Mouse (Mus musculus): ENCODE data around the gene Dll4. TPM values are rescaled to one million over a fixed set of nuclear protein-coding genes. Genes with fewer than 3 reads are reported as not detected.
A peak's percentile ranks its signal among the peaks of the same experiment; 100 is the strongest.

The Dll4 gene
- total and polyA plus RNA-seq, 3 experiments: 0.12 to 0.13 TPM; not detected in 1

- TF ChIP-seq BHLHE40 (IDR thresholded peaks at IDR 0.05; ENCODE audit: low read depth, low read length): no peak
- TF ChIP-seq TCF12 (IDR thresholded peaks at IDR 0.05; ENCODE audit: low read depth, low read length): no peak
- no peak for TF ChIP-seq CHD1 (IDR thresholded peaks at IDR 0.05; ENCODE audit: low read depth, low read length)
- no peak for TF ChIP-seq SIN3A (IDR thresholded peaks at IDR 0.05; ENCODE audit: low read length)
- TF ChIP-seq ZKSCAN1 (IDR thresholded peaks at IDR 0.05; ENCODE audit: borderline replicate concordance, low read depth, low read length): no peak
- no peak for TF ChIP-seq SMC3 (IDR thresholded peaks at IDR 0.05; ENCODE audit: low read depth, low read length)
- TF ChIP-seq RAD21 (IDR thresholded peaks at IDR 0.05; ENCODE audit: low read depth, low read length): no peak
- TF ChIP-seq NELFE (IDR thresholded peaks at IDR 0.05; ENCODE audit: low read depth, low read length): no peak
- no peak for TF ChIP-seq POLR2A (IDR thresholded peaks at IDR 0.05; ENCODE audit: low read depth, low read length)
- TF ChIP-seq ZC3H11A (IDR thresholded peaks at IDR 0.05; ENCODE audit: low read depth, low read length): no peak
- TF ChIP-seq UBTF (IDR thresholded peaks at IDR 0.05; ENCODE audit: low read depth, low read length): no peak
- peaks cover 30 to 43% of the 10 kb centered on the region in 2 experiments for H3K36me3 ChIP-seq (replicated peaks in 1 of 2; ENCODE audit: control insufficient read depth in 1 of 2, insufficient read depth in 1 of 2, low read length in 1 of 2)
- H3K79me2 ChIP-seq (replicated peaks; ENCODE audit: control insufficient read depth, extremely low read depth, insufficient read depth, poor library complexity, severe bottlenecking): peaks cover 19% of the 10 kb centered on the region
- H3K27me3 ChIP-seq (replicated peaks): no peaks in the 10 kb centered on the region
- DNase-seq (ENCODE audit: extremely low read depth): peak; percentile 41
- no peak overlapping the region for H3K27ac ChIP-seq (ENCODE audit: insufficient read depth, low read depth)
- H3K9me3 ChIP-seq (replicated peaks; ENCODE audit: low read length): no peaks in the 10 kb centered on the region
- H3K4me3 ChIP-seq (replicated peaks in 1 of 3; ENCODE audit: low read depth in 2 of 3, low read length in 2 of 3, poor library complexity in 1 of 3): peak overlapping the region; percentile 85 to 91 (median 89)
- dilution Hi-C loops (cut with MboI; ENCODE audit: extremely low pct_ligation_motif_present, extremely low pct_unique_long_range_greater_than_20kb, low sequenced_read_pairs): no loop called here
- peak overlapping the region; percentile 97 for H3K4me2 ChIP-seq (ENCODE audit: insufficient read depth, low read depth, poor library complexity, severe bottlenecking)
- peak overlapping the region; percentile 95 for H3K9ac ChIP-seq (ENCODE audit: insufficient read depth, low read depth)
- peaks cover 8 to 23% of the 10 kb centered on the region in 2 experiments for H3K4me1 ChIP-seq (ENCODE audit: control insufficient read depth in 1 of 2, insufficient read depth in 2 of 2)
- in situ Hi-C loops (cut with MboI; ENCODE audit: low pct_ligation_motif_present, low pct_unique_long_range_greater_than_20kb, low sequenced_read_pairs): loop anchor here (5.0 kb wide), 1 partner anchor 37 kb away; no protein-coding TSS in a partner anchor
These were observed 36.6 kb upstream of the Dll4 start for GRCm38 (mm10) chr2:119289014-119289416.

- H3K9ac ChIP-seq (ENCODE audit: insufficient read depth, low read depth): no peak overlapping the region
- no peak overlapping the region for H3K4me2 ChIP-seq (ENCODE audit: insufficient read depth, low read depth, poor library complexity, severe bottlenecking)
- in situ Hi-C loops (cut with MboI; ENCODE audit: low pct_ligation_motif_present, low pct_unique_long_range_greater_than_20kb, low sequenced_read_pairs) (no loop called here), dilution Hi-C loops (cut with MboI; ENCODE audit: extremely low pct_ligation_motif_present, extremely low pct_unique_long_range_greater_than_20kb, low sequenced_read_pairs) (no loop called here)
- H3K4me1 ChIP-seq (ENCODE audit: control insufficient read depth in 1 of 2, insufficient read depth in 2 of 2): peaks cover 8 to 36% of the 10 kb centered on the region in 2 experiments
- H3K27ac ChIP-seq (ENCODE audit: insufficient read depth, low read depth): no peak overlapping the region
- H3K79me2 ChIP-seq (replicated peaks; ENCODE audit: control insufficient read depth, extremely low read depth, insufficient read depth, poor library complexity, severe bottlenecking): peaks cover 19% of the 10 kb centered on the region
- no peaks in the 10 kb centered on the region for H3K27me3 ChIP-seq (replicated peaks)
- peaks cover 54 to 70% of the 10 kb centered on the region in 2 experiments for H3K36me3 ChIP-seq (replicated peaks in 1 of 2; ENCODE audit: control insufficient read depth in 1 of 2, insufficient read depth in 1 of 2, low read length in 1 of 2)
- DNase-seq (ENCODE audit: extremely low read depth): no peak
- no peak overlapping the region for H3K4me3 ChIP-seq (replicated peaks in 1 of 3; ENCODE audit: low read depth in 2 of 3, low read length in 2 of 3, poor library complexity in 1 of 3)
- TF ChIP-seq CTCF (conservative IDR thresholded peaks at IDR 0.05 in 1 of 2, IDR thresholded peaks at IDR 0.05 in 1 of 2; ENCODE audit: low read depth in 2 of 2, low read length in 2 of 2): no peak
- H3K9me3 ChIP-seq (replicated peaks; ENCODE audit: low read length): no peaks in the 10 kb centered on the region
These were observed 33.3 kb upstream of the Dll4 start for GRCm38 (mm10) chr2:119292281-119292680.

GRCm38 (mm10) chr2:119292852-119293251, 32.7 kb upstream of the Dll4 start:
- DNase-seq (ENCODE audit: extremely low read depth): no peak
- H3K9ac ChIP-seq (ENCODE audit: insufficient read depth, low read depth): no peak overlapping the region
- H3K9me3 ChIP-seq (replicated peaks; ENCODE audit: low read length): no peaks in the 10 kb centered on the region
- H3K79me2 ChIP-seq (replicated peaks; ENCODE audit: control insufficient read depth, extremely low read depth, insufficient read depth, poor library complexity, severe bottlenecking): peaks cover 19% of the 10 kb centered on the region
- no peaks in the 10 kb centered on the region for H3K27me3 ChIP-seq (replicated peaks)
- H3K36me3 ChIP-seq (replicated peaks in 1 of 2; ENCODE audit: control insufficient read depth in 1 of 2, insufficient read depth in 1 of 2, low read length in 1 of 2): peaks cover 60 to 76% of the 10 kb centered on the region in 2 experiments
- in situ Hi-C loops (cut with MboI; ENCODE audit: low pct_ligation_motif_present, low pct_unique_long_range_greater_than_20kb, low sequenced_read_pairs) (no loop called here), dilution Hi-C loops (cut with MboI; ENCODE audit: extremely low pct_ligation_motif_present, extremely low pct_unique_long_range_greater_than_20kb, low sequenced_read_pairs) (no loop called here)
- no peak overlapping the region for H3K4me3 ChIP-seq (replicated peaks in 1 of 3; ENCODE audit: low read depth in 2 of 3, low read length in 2 of 3, poor library complexity in 1 of 3)
- H3K4me1 ChIP-seq (ENCODE audit: control insufficient read depth in 1 of 2, insufficient read depth in 2 of 2): peaks cover 4 to 30% of the 10 kb centered on the region in 2 experiments; a peak in 3 of 4 replicates
- TF ChIP-seq ZMIZ1 (IDR thresholded peaks at IDR 0.05; ENCODE audit: low read depth, low read length): no peak
- TF ChIP-seq MXI1 (IDR thresholded peaks at IDR 0.05; ENCODE audit: low read depth, low read length): no peak
- no peak for TF ChIP-seq TBP (conservative IDR thresholded peaks at IDR 0.05; ENCODE audit: low read depth, low read length)
- TF ChIP-seq SMC3 (IDR thresholded peaks at IDR 0.05; ENCODE audit: low read depth, low read length): no peak
- TF ChIP-seq SIN3A (IDR thresholded peaks at IDR 0.05; ENCODE audit: low read length): no peak
- TF ChIP-seq TCF12 (IDR thresholded peaks at IDR 0.05; ENCODE audit: low read depth, low read length): no peak
- no peak for TF ChIP-seq HCFC1 (IDR thresholded peaks at IDR 0.05; ENCODE audit: low read depth, low read length)
- no peak for TF ChIP-seq MEF2A (IDR thresholded peaks at IDR 0.05; ENCODE audit: borderline replicate concordance, low read depth, low read length)
- TF ChIP-seq JUN (IDR thresholded peaks at IDR 0.05; ENCODE audit: insufficient read depth, low read depth, low read length): no peak
- no peak for TF ChIP-seq POLR2A (IDR thresholded peaks at IDR 0.05; ENCODE audit: low read depth, low read length)
- TF ChIP-seq RAD21 (IDR thresholded peaks at IDR 0.05; ENCODE audit: low read depth, low read length): no peak
- no peak for TF ChIP-seq MYC (IDR thresholded peaks at IDR 0.05; ENCODE audit: low read depth, low read length)
- no peak for TF ChIP-seq EP300 (IDR thresholded peaks at IDR 0.05; ENCODE audit: low read length)
- no peak for TF ChIP-seq RCOR1 (conservative IDR thresholded peaks at IDR 0.05; ENCODE audit: low read depth, low read length)
- TF ChIP-seq ZKSCAN1 (IDR thresholded peaks at IDR 0.05; ENCODE audit: borderline replicate concordance, low read depth, low read length): no peak
- no peak for TF ChIP-seq POLR2AphosphoS2 (IDR thresholded peaks at IDR 0.05; ENCODE audit: low read depth, low read length)
- TF ChIP-seq MAX (IDR thresholded peaks at IDR 0.05; ENCODE audit: low read length): no peak
- TF ChIP-seq USF1 (IDR thresholded peaks at IDR 0.05; ENCODE audit: low read depth, low read length): no peak
- no peak for TF ChIP-seq ETS1 (conservative IDR thresholded peaks at IDR 0.05; ENCODE audit: low read depth, low read length)
- TF ChIP-seq BHLHE40 (IDR thresholded peaks at IDR 0.05; ENCODE audit: low read depth, low read length): no peak
- H3K4me2 ChIP-seq (ENCODE audit: insufficient read depth, low read depth, poor library complexity, severe bottlenecking): no peak overlapping the region
- H3K27ac ChIP-seq (ENCODE audit: insufficient read depth, low read depth): no peak overlapping the region
